Mouse (Mus musculus): ENCODE measurements around the gene Zbtb40.

- no peak for TF ChIP-seq POLR2A (IDR thresholded peaks at IDR 0.05; ENCODE audit: borderline replicate concordance, extremely low read depth, insufficient read depth, insufficient read length, poor library complexity, severe bottlenecking)
- TF ChIP-seq CTCF (IDR thresholded peaks at IDR 0.05; ENCODE audit: borderline replicate concordance, extremely low read depth, insufficient read depth, insufficient read length), result no peak
These were observed 110.7 kb downstream of the Zbtb40 start for GRCm38 (mm10) chr4:136937935-136938334.

All from brain, embryonic 14.5 days (tissue).